Mouse (Mus musculus) lung, embryonic 14.5 days (tissue): ENCODE data around the gene Sc5d. TPM values are rescaled to one million over a fixed set of nuclear protein-coding genes. Genes with fewer than 3 reads are reported as not detected.

ENCODE experiments used
- ATAC-seq: fragments of 200-750 bp; cut with Nextera tagmentation; 2 replicates; pipeline ENCODE4 v1.8.0; 2017; ENCODE audit warnings: mild to moderate bottlenecking, moderate TSS enrichment, moderate library complexity; ENCODE audit not compliant: insufficient read depth
- DNase-seq: peaks from one replicate; pipeline ENCODE4 v3.0.0-alpha.2; 2015
- H3K27ac ChIP-seq: fragments of 300-500 bp; sonication (generic); 2 replicates; pipeline ENCODE4 v1.5.1; 2014; ENCODE audit warnings: low read depth, mild to moderate bottlenecking, moderate library complexity
- H3K27me3 ChIP-seq: fragments of 300-500 bp; sonication (generic); 2 replicates; pipeline ENCODE4 v1.6.1; 2014; ENCODE audit warnings: low read length, control low read depth; ENCODE audit not compliant: insufficient read depth
- H3K36me3 ChIP-seq: fragments of 300-500 bp; sonication (generic); 2 replicates; pipeline ENCODE4 v1.6.1; 2014; ENCODE audit warnings: control low read depth; ENCODE audit not compliant: insufficient read depth
- H3K4me1 ChIP-seq: fragments of 300-500 bp; sonication (generic); 2 replicates; pipeline ENCODE4 v1.6.1; 2014; ENCODE audit warnings: antibody characterized with exemption, control low read depth; ENCODE audit not compliant: insufficient read depth
- H3K4me2 ChIP-seq: fragments of 300-500 bp; sonication (generic); 2 replicates; pipeline ENCODE4 v1.6.1; 2014; ENCODE audit warnings: mild to moderate bottlenecking
- H3K4me3 ChIP-seq: fragments of 300-500 bp; sonication (generic); 2 replicates; pipeline ENCODE4 v1.5.1; 2014; ENCODE audit warnings: low read depth, low read length
- H3K9ac ChIP-seq: fragments of 300-500 bp; sonication (generic); 2 replicates; pipeline ENCODE4 v1.6.1; 2014
- H3K9me3 ChIP-seq: fragments of 300-500 bp; sonication (generic); 2 replicates; pipeline ENCODE4 v1.6.1; 2016; ENCODE audit warnings: low read depth, low read length, control low read depth
- CTCF ChIP-seq: IDR thresholded peaks from 2 replicates; pipeline ENCODE4 v1.5.1; 2016; ENCODE audit warnings: antibody characterized with exemption, low read depth
- WGBS: fragments of 180-500 bp; shearing (Covaris S2); extraction: QIAGEN DNeasy Blood & Tissue Kit; methylation state at CpG from one replicate; pipeline ENCODE4 v1.1.7; 2014; 5-methylcytosine and 5-hydroxymethylcytosine counted together
- polyA plus RNA-seq: library from polyadenylated mRNA; unstranded; fragments of >200 nt; fragmentation: Nextera tagmentation; extraction: Ambion mirVana; gene quantifications from 2 replicates; pipeline ENCODE4 v1.2.1, GENCODE M21; 2014

The Sc5d gene
- 40.0 and 47.8 TPM in 2 replicates for polyA plus RNA-seq

- H3K4me3 ChIP-seq, result peak within 1 kb of the TSS; percentile 74
- TF ChIP-seq CTCF, result no peak
- peak; percentile 98 for DNase-seq
- H3K4me1 ChIP-seq, result no peaks in the 10 kb centered on the region
- ATAC-seq, result peak; percentile 98
- no peaks in the 10 kb centered on the region for H3K9me3 ChIP-seq
- peak within 1 kb of the TSS; percentile 80 for H3K9ac ChIP-seq
- H3K27ac ChIP-seq, result peak within 1 kb of the TSS; percentile 60; the same call in 1 of the 2 replicates
- under 1% methylated on average over 47 of the region's 49 CpGs for WGBS
- no peaks in the 10 kb centered on the region for H3K27me3 ChIP-seq
- peak within 1 kb of the TSS; percentile 87 for H3K4me2 ChIP-seq
- peaks cover 8% of the 10 kb centered on the region; the same call in 1 of the 2 replicates for H3K36me3 ChIP-seq
Measured at GRCm38 (mm10) chr9:42264145-42264544, at the start of gene Sc5d. Gene Sc5d, minus strand, starts transcription at chr9:42264256.

- ATAC-seq (no peak), DNase-seq (no peak)
- 89% methylated on average over 3 of the region's 3 CpGs for WGBS
- Histone ChIP-seq H3K9me3 (no peaks in the 10 kb centered on the region), H3K4me1 (no peaks in the 10 kb centered on the region), H3K27ac (no peak overlapping the region), H3K9ac (no peak overlapping the region), H3K36me3 (no peaks in the 10 kb centered on the region), H3K4me2 (no peak overlapping the region), H3K4me3 (no peak overlapping the region), H3K27me3 (no peaks in the 10 kb centered on the region)
- TF ChIP-seq CTCF, result no peak
Measured at GRCm38 (mm10) chr9:42311311-42311710, 47.3 kb upstream of the Sc5d start.

- Histone ChIP-seq H3K4me2 (no peak overlapping the region), H3K27me3 (no peaks in the 10 kb centered on the region), H3K27ac (no peak overlapping the region), H3K9ac (no peak overlapping the region), H3K36me3 (no peaks in the 10 kb centered on the region), H3K4me1 (no peaks in the 10 kb centered on the region), H3K4me3 (no peak overlapping the region), H3K9me3 (no peaks in the 10 kb centered on the region)
- TF ChIP-seq CTCF, result no peak
- DNase-seq (no peak), ATAC-seq (no peak)
- 81% methylated on average over 4 of the region's 4 CpGs for WGBS
Measured at GRCm38 (mm10) chr9:42303894-42304293, 39.8 kb upstream of the Sc5d start.

GRCm38 (mm10) chr9:42301082-42301633 is 37.1 kb upstream of the Sc5d start:
- no peak for ATAC-seq

GRCm38 (mm10) chr9:42296297-42296922 is 32.4 kb upstream of the Sc5d start:
- DNase-seq (no peak), ATAC-seq (no peak)
- H3K9ac ChIP-seq, result no peak overlapping the region
- H3K9me3 ChIP-seq, result no peaks in the 10 kb centered on the region
- no peak for TF ChIP-seq CTCF
- no peak overlapping the region for H3K4me2 ChIP-seq
- H3K4me1 ChIP-seq, result no peaks in the 10 kb centered on the region
- no peak overlapping the region for H3K4me3 ChIP-seq
- H3K36me3 ChIP-seq, result no peaks in the 10 kb centered on the region
- WGBS, result 87% methylated on average over 10 of the region's 10 CpGs
- no peak overlapping the region for H3K27ac ChIP-seq
- H3K27me3 ChIP-seq, result no peaks in the 10 kb centered on the region

More at GRCm38 (mm10) chr9:42301082-42301633, 37.1 kb upstream of the Sc5d start:
- Histone ChIP-seq H3K9ac (no peak overlapping the region), H3K27ac (no peak overlapping the region), H3K4me1 (no peaks in the 10 kb centered on the region), H3K9me3 (no peaks in the 10 kb centered on the region), H3K4me3 (no peak overlapping the region), H3K27me3 (no peaks in the 10 kb centered on the region), H3K4me2 (no peak overlapping the region), H3K36me3 (no peaks in the 10 kb centered on the region)
- 84% methylated on average over 6 of the region's 6 CpGs for WGBS
- TF ChIP-seq CTCF, result no peak
- DNase-seq, result no peak

GRCm38 (mm10) chr9:42294131-42294530 is 30.1 kb upstream of the Sc5d start:
- no peak for DNase-seq
- no peak overlapping the region for H3K9ac ChIP-seq
- ATAC-seq, result no peak
- no peak overlapping the region for H3K27ac ChIP-seq
- no peak overlapping the region for H3K4me3 ChIP-seq
- no peak for TF ChIP-seq CTCF
- H3K36me3 ChIP-seq, result no peaks in the 10 kb centered on the region
- no peak overlapping the region for H3K4me2 ChIP-seq
- WGBS, result 62% methylated on average over 2 of the region's 2 CpGs
- H3K9me3 ChIP-seq, result no peaks in the 10 kb centered on the region
- no peaks in the 10 kb centered on the region for H3K27me3 ChIP-seq
- no peaks in the 10 kb centered on the region for H3K4me1 ChIP-seq

GRCm38 (mm10) chr9:42293596-42293995 is 29.5 kb upstream of the Sc5d start:
- H3K4me1 ChIP-seq, result no peaks in the 10 kb centered on the region
- no peaks in the 10 kb centered on the region for H3K27me3 ChIP-seq
- H3K4me3 ChIP-seq, result no peak overlapping the region
- no peak for DNase-seq
- H3K9ac ChIP-seq, result no peak overlapping the region
- H3K27ac ChIP-seq, result no peak overlapping the region
- WGBS, result 85% methylated on average over 3 of the region's 3 CpGs
- no peaks in the 10 kb centered on the region for H3K9me3 ChIP-seq
- no peak for TF ChIP-seq CTCF
- no peak for ATAC-seq
- H3K4me2 ChIP-seq, result no peak overlapping the region
- H3K36me3 ChIP-seq, result no peaks in the 10 kb centered on the region
